Mouse (Mus musculus) left cerebral cortex, adult 2 months (tissue): ENCODE results near the gene Ick. TPM values are rescaled to one million over a fixed set of nuclear protein-coding genes. Genes with fewer than 3 reads are reported as not detected.
A peak's percentile ranks its signal among the peaks of the same experiment; 100 is the strongest.
"Not testable (repeated sequence)": the region's sequence is repeated elsewhere in the genome, so short reads cannot be mapped to it uniquely, and the experiment has no call there.

ENCODE experiments used
- DNase-seq, 2 experiments: peaks; one replicate each; pipeline ENCODE4 v3.0.0; 2021 to 2022; ENCODE audit warnings: low spot score in 2 of 2, mixed read lengths in 1 of 2; ENCODE audit errors: extremely low spot score in 1 of 2
- H3K27ac ChIP-seq: fragments of 200-600 bp; 2 replicates; pipeline ENCODE4 v1.8.1; 2022
- H3K4me3 ChIP-seq: fragments of 200-600 bp; 2 replicates; pipeline ENCODE4 v1.8.1; 2022
- CTCF ChIP-seq: fragments of 200-600 bp; IDR thresholded peaks from 2 replicates; pipeline ENCODE4 v1.8.1; 2022; ENCODE audit warnings: antibody characterized with exemption, mild to moderate bottlenecking, moderate library complexity
- intact Hi-C: fragments of 180-260 bp; cut with DNase I; formaldehyde crosslinking; loops from one replicate; pipeline ENCODE4 v1.15.1; 2025
- total RNA-seq, 2 experiments: library from RNA; stranded (reverse); gene quantifications; 2 replicates each; pipeline ENCODE4 v1.2.3; 2021

The Ick gene
- total RNA-seq, 2 experiments from 2014 or later: 17.4 to 19.2 TPM

GRCm38 (mm10) chr9:78176831-78177230, 67.8 kb downstream of the Ick start:
- Histone ChIP-seq H3K27ac (peak overlapping the region; percentile 98), H3K4me3 (peak overlapping the region; percentile 89)
- intact Hi-C loops: loop anchor here (2.0 to 5.0 kb wide), 3 partner anchors 14 to 270 kb away; partner anchors contain the start of genes Gm17324 and Mto1
- no peak for TF ChIP-seq CTCF
- DNase-seq: no peak

GRCm38 (mm10) chr9:78178197-78178596, 69.2 kb downstream of the Ick start:
- no peak for DNase-seq
- intact Hi-C loops: loop anchor here (5.0 kb wide), 1 partner anchor 269 kb away; the partner anchor contains the start of genes Gm17324 and Mto1
- no peak for TF ChIP-seq CTCF

GRCm38 (mm10) chr9:78179071-78179470, 70.1 kb downstream of the Ick start:
- no peak overlapping the region for H3K27ac ChIP-seq
- TF ChIP-seq CTCF: no peak; the same call in none of the 2 replicates
- intact Hi-C loops: loop anchor here (5.0 kb wide), 1 partner anchor 268 kb away; the partner anchor contains the start of genes Gm17324 and Mto1
- DNase-seq: no peak
- H3K4me3 ChIP-seq: no peak overlapping the region

More at GRCm38 (mm10) chr9:78178197-78178596, 69.2 kb downstream of the Ick start:
- Histone ChIP-seq H3K4me3 (no peak overlapping the region), H3K27ac (no peak overlapping the region)

- DNase-seq, H3K4me3 ChIP-seq, intact Hi-C loops, H3K27ac ChIP-seq: not testable (repeated sequence)
Measured at GRCm38 (mm10) chr9:78182474-78182873, 73.5 kb downstream of the Ick start, which contains the start of gene Gsta4. Gsta4 (plus strand) TSS chr9:78182774.

DNA sequence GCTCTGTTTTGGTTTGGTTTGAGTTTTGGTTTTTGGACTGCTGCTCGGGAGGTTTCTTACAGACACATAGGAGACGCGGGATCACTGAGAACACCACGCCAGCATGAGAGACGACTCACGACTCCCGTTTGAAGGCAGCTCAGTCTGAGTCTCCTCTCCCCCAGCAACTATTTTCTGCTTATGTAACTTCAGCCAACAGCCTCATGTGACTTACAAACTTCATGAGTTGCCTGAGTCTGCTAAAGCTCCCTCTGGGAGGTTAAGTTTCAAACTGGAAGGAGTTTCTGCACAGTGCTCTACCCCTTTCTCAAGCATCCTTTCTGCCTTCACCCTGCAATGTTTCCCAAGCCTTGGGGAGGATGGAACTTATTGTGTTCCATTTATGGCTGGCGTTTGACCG, 76.7 kb downstream of the Ick start:
- Histone ChIP-seq H3K4me3 (no peak overlapping the region), H3K27ac (no peak overlapping the region)
- no peak for DNase-seq
- TF ChIP-seq CTCF: no peak
- intact Hi-C loops: no loop called here

- Histone ChIP-seq H3K27ac (no peak overlapping the region), H3K4me3 (no peak overlapping the region)
- no peak for TF ChIP-seq CTCF
- intact Hi-C loops: no loop called here
- no peak for DNase-seq
Measured at GRCm38 (mm10) chr9:78188910-78189309, 79.9 kb downstream of the Ick start.

GRCm38 (mm10) chr9:78190651-78191634, 82.0 kb downstream of the Ick start:
- intact Hi-C loops: loop anchor here (2.0 kb wide), 1 partner anchor 14 kb away; no protein-coding TSS in a partner anchor
- TF ChIP-seq CTCF: no peak
- Histone ChIP-seq H3K27ac (no peak overlapping the region), H3K4me3 (peak overlapping the region; percentile 29)
- DNase-seq: no peak

GRCm38 (mm10) chr9:78191736-78192135, 82.7 kb downstream of the Ick start:
- peak overlapping the region; percentile 29 for H3K4me3 ChIP-seq
- intact Hi-C loops: loop anchor here (2.0 kb wide), 1 partner anchor 15 kb away; no protein-coding TSS in a partner anchor
- TF ChIP-seq CTCF: no peak
- peak in 1 of 2 experiments; percentile 29 for DNase-seq
- H3K27ac ChIP-seq: peak overlapping the region; percentile 19; the same call in 1 of the 2 replicates

DNA sequence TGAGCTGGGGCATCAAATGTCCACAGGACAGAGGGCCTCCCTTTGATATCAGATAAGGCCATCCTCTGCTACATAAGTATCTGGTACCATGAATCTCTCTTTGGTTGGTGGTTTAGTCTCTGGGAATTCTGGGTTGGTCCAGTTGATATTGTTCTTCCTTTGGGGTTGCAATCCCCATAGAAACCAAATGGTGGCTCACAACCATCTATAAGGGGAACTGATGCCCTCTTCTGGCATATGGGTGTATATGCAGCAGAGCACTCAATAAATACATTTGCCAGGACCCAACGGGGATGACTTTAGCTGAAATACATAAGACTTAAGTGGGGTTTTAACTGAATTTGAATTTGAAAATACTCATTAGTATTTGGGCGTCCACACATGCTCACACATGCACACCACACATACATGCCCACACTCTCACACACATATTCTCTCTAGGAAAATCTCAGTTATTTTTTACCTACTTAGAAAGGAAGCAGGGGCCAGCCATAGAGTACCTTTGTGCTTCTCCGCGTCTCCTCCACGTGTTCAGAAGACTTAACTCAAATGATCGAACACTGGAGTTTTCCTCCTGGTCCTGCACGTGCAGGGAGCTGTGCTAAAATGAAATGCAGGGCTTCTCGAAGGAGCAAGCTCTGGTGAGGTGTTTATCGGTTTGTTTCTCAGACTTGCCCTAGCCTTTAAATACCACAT, 85.1 kb downstream of the Ick start:
- intact Hi-C loops: loop anchor here (2.0 kb wide), 1 partner anchor 85 kb away; the partner anchor contains the start of genes Fbxo9 and Ick
- DNase-seq: no peak
- no peak overlapping the region for H3K4me3 ChIP-seq
- no peak overlapping the region for H3K27ac ChIP-seq
- peak; percentile 87 for TF ChIP-seq CTCF

GRCm38 (mm10) chr9:78195034-78195433, 86.0 kb downstream of the Ick start:
- H3K27ac ChIP-seq: no peak overlapping the region
- peak; percentile 28 to 42 for DNase-seq
- intact Hi-C loops: loop anchor here (2.0 kb wide), 1 partner anchor 86 kb away; the partner anchor contains the start of genes Fbxo9 and Ick
- TF ChIP-seq CTCF: no peak
- H3K4me3 ChIP-seq: no peak overlapping the region

GRCm38 (mm10) chr9:78197801-78198200, 88.8 kb downstream of the Ick start:
- DNase-seq: no peak
- Histone ChIP-seq H3K27ac (no peak overlapping the region), H3K4me3 (no peak overlapping the region)
- intact Hi-C loops: no loop called here
- TF ChIP-seq CTCF: no peak
